Mouse (Mus musculus) layer of hippocampus, adult 11-12 months (tissue): ENCODE data around the gene Naip2.
"Not testable (repeated sequence)": the region's sequence is repeated elsewhere in the genome, so short reads cannot be mapped to it uniquely, and the experiment has no call there.

Source experiments
- DNase-seq: peaks from one replicate; pipeline ENCODE4 v3.0.0; 2022; ENCODE audit warnings: low spot score

Naip2 gene

GRCm38 (mm10) chr13:100201659-100202333 lies at the start of gene Naip2:
Gene Naip2, minus strand, starts transcription at chr13:100202092.
- peak; percentile 10 for DNase-seq

DNA sequence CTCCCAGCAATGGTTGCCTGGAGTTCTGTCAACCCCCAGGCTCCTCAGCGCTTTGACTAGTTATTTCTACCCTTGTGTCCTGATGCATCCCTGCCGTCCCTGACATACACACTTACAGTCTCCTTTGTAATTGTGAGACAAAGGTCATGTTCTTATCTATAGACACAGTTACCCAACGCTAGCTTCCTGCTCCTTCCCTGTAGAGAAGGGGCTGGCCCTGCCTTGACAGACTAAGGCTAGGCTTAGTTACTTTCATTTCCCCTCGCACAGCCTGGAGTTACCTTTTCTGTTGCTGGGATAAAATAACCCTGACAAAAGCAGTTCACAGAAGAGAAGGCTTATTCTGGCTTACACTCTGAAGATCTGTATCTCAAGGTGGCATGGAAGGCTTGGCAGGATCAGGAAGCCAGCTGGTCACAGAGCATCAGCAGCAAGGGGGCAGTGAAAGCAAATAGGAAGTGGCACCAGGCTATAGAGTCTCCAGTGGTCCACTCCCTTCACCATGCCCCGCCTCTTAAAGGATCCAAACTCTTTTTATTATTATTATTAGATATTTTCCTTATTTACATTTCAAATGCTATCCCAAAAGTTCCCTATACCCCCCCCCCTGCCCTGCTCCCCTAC lies 45.1 kb upstream of the Naip2 start:
- not testable (repeated sequence) for DNase-seq

- not testable (repeated sequence) for DNase-seq
These were observed 44.3 kb upstream of the Naip2 start, which contains the start of gene Naip5 for GRCm38 (mm10) chr13:100246223-100246622. Gene Naip5, minus strand, starts transcription at chr13:100246323.

GRCm38 (mm10) chr13:100243702-100244101 lies 41.8 kb upstream of the Naip2 start:
- DNase-seq: no peak

GRCm38 (mm10) chr13:100213683-100214082 lies 11.8 kb upstream of the Naip2 start:
- DNase-seq: not testable (repeated sequence)

- DNase-seq: no peak
These were observed 8.6 kb upstream of the Naip2 start for GRCm38 (mm10) chr13:100210540-100210939.

DNA sequence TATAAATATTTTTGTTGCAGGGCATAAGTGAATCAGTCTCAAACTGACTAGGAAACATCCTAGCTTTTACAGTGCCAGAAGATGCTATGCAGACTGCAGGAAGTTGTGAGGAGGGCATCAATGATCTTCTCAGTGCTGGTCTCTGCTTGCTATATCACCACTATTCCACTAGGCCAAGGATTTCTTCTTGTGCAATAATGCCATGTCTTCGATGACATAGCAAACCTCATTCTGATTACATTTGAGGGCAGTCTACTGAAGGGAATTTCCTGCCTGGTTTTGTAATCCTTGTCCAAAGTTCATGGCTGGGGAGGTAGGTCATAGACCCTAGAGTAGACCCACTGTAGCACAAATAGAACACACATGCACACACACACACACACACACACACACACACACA lies 1.4 kb upstream of the Naip2 start:
- DNase-seq: no peak

GRCm38 (mm10) chr13:100200778-100201177 lies 1.1 kb downstream of the Naip2 start:
- no peak for DNase-seq

GRCm38 (mm10) chr13:100195421-100195820 lies 6.5 kb downstream of the Naip2 start:
- no peak for DNase-seq

- DNase-seq: peak; percentile 21
These were observed 18.8 kb downstream of the Naip2 start for GRCm38 (mm10) chr13:100183111-100183510.

DNA sequence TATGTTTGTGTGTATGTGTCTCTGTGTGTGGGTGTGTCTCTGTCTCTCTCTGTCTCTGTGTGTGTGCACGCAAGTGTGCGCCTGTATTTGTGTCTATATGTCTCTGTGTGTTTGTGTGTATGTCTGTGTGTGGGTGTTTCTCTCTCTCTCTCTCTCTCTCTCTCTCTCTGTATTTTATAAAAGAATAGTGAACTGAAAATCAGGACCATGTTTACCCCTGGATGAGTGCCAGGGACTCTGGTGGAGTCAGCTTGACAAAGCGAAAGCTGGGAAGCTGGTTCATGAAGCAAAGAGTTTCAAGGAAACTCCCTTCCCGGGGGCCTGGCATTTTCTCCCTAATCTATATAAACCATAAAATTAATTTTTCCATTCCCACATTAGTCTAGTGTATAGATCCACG lies 27.5 kb downstream of the Naip2 start:
- DNase-seq: peak; percentile 30

DNA sequence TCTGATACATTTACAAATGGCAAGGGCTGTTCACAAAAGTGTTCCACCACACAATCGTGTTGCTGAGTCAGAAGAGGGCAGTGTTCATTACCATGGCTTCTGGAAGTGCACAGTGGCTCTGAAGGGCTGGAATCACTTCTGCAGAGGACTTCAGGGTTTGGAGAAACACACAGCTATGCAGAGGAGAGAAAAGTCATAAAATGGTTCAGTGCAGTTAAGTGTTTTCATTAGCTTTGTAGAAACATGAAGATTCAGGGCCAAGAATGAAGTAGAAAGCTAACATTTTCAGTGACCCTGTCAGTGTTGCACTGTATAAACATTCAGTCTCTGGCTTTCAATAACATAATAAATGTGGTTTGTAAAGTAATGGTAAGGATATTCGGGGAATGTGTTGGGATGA lies 35.5 kb downstream of the Naip2 start:
- not testable (repeated sequence) for DNase-seq

DNA sequence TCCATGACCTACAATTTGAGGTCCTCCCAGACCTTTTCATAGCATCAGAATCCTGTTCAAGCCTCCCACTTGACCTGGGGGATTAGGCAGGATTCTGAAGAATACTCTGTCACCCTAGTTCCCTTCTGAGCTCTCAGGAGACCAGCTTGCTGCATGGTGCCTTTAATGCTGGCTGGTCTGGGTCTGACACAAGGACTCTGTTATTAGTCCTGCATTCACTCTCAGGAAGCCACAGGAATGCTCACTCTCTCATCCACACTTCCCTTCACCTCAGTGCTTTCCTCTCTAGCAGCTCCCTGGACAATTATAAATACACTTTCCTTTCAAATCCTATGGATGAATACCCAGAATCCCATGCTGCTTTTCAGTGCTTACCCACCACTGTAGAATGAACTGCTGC lies 39.4 kb downstream of the Naip2 start:
- not testable (repeated sequence) for DNase-seq

DNA sequence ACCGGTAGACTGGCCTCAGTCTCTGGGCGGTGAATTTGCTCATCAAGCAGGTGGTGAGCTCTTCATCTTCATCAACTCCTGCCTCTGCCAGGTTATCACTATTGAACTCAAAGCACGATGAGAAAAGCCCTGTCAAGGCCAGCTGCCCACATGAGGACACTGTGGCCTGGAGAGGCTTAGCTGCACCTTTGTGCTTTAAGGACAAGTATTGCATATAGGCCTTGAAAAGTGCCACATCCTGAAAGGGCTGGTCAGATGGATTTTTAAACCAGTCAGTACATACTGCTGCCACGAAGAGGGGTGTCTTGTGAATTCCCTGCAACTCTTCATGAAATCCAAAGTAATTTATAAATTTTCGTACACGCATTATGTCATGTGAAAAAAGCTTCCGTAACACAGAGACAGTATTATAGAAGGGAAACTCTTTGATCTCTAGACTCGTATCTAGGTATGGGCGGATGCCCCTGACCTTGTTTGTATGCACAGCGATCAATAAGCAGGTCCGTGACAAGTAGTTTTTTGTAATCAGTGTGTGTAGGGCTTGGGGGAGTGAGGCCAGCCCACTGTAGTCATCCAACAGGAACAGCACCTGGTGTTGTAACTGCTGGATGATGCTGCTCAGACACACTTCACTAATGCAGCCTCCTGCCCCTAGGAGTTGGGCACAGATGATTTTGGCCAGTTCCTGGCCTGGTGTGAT lies 40.6 kb downstream of the Naip2 start:
- not testable (repeated sequence) for DNase-seq

DNA sequence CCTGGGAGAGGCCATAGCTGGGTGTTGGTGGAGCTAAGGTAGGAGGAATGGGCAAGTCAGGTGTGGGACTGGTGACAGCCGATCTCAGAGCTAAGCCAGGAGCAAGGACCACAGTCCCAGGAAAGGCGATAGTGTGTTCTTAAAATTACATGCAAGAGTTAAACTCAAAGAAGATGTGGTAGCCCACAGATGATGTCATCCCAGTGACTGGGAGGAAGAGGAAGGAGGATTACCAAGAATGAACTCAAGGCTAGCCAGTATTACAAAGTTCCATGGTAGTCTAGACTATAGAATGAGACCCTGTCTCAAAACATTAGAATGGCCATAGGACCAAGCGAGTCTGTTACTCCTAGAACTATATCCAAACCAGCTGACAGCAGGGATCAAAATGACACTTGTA lies 45.3 kb downstream of the Naip2 start:
- DNase-seq: no peak

DNA sequence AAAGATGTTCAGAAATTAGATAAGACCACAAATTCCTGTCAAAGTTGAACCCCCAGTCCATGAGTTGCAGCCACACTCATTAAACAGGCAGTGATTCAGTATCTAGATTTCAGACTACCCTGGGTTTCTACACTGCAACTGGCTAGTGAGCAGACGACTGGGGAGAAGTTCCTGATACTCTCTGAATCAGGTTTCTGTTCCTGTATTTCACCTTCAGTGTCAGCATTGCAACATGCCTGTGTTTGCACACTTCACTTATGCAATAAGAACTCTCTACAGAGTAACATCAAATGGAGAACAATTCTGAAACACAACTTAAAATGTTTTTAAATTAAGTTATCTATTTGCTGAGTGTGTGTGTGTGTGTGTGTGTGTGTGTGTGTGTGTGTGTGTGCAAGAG lies 49.2 kb downstream of the Naip2 start:
- DNase-seq: peak; percentile 21

GRCm38 (mm10) chr13:100141646-100142314 lies 60.1 kb downstream of the Naip2 start:
- DNase-seq: peak; percentile 5

- no peak for DNase-seq
These were observed 76.6 kb downstream of the Naip2 start for GRCm38 (mm10) chr13:100125258-100125643.

- DNase-seq: peak; percentile 94
These were observed 77.3 kb downstream of the Naip2 start, which contains the start of gene Smn1 for GRCm38 (mm10) chr13:100124423-100125257. Gene Smn1, plus strand, starts transcription at chr13:100124852.

- DNase-seq: no peak
These were observed 77.9 kb downstream of the Naip2 start for GRCm38 (mm10) chr13:100123970-100124369.

DNA sequence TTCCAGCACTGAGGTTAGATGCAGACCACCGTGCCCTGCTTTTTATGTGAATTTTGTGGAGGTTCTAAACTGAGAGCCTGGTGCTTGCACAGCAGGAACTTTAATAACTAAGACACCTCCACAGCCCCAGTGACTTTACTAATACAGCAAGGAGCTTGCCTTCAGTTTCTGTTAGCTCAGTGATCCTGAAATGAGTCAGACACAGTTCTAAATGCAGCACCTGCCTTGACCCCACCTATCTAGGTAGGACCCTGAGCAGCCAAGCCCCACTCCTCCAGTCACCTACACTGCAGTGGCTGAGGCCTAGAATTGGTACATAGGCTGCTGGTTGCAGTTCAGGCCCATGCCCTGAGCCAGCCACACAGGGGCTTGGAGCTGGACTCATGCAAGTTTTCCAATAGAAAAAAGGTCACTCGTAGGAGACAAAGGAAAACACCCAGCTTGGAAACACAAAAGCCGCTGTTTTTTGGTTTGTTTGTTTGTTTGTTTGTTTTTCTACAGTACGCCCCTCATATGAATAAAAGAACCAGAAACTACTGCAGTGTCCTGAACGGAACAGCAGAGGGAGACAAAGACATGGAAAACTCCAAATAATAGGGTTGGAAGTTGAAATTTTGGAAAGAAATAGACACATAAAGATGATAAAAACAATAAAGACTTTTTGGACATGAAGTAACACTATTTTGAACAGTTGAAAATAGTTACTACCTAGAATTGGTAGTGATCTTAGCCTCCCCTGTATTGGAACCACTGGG lies 89.5 kb downstream of the Naip2 start:
- DNase-seq: peak; percentile 43
